Mouse (Mus musculus): ENCODE results near the gene Zfp422. TPM values are rescaled to one million over a fixed set of nuclear protein-coding genes. Genes with fewer than 3 reads are reported as not detected.

Zfp422 gene
- total and polyA plus RNA-seq, 3 experiments = 13.1 to 19.2 (median 14.8) TPM

DNA sequence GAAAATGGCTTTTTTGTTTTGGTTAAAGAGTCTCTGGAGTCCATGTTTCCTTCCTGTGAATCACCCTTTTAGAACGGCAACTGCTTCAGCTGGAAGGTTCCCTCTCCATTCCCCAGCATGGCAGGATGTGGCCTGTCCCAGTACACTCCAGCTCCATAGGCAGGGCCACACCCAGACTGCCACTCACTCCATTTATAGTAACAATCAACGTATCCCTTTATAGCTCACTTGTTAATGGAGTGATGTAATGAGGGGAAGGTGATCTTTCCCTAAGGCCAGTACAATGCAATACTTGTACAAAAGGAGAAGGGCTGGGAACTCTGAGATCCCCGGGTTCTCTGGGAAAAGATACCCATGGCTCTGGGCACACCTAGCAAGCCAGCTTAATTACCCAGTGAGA, 15.5 kb upstream of the Zfp422 start:
- intact Hi-C loops (cut with DNase I) = loop anchor here (1.0 to 5.0 kb wide), 2 partner anchors 9 to 1412 kb away; no protein-coding TSS in a partner anchor
- Histone ChIP-seq H3K27me3 (ENCODE audit: control insufficient read depth, insufficient read depth, low read length) (no peaks in the 10 kb centered on the region), H3K4me3 (no peak overlapping the region), H3K36me3 (ENCODE audit: control insufficient read depth, insufficient read depth, low read length) (peaks cover 5% of the 10 kb centered on the region), H3K9ac (ENCODE audit: low read depth, low read length) (no peak overlapping the region), H3K27ac (peak overlapping the region; percentile 88), H3K79me2 (replicated peaks; ENCODE audit: control insufficient read depth, insufficient read depth, low read length) (no peaks in the 10 kb centered on the region), H3K4me1 (ENCODE audit: control insufficient read depth, insufficient read depth, low read length) (peaks cover 26% of the 10 kb centered on the region)
- DNase-seq = peak; percentile 44 to 63
- WGBS = 17% methylated on average over 3 of the region's 3 CpGs
- peak; percentile 51 for TF ChIP-seq POLR2A (IDR thresholded peaks at IDR 0.05; ENCODE audit: insufficient read depth, low read depth, low read length)
- TF ChIP-seq CTCF (IDR thresholded peaks at IDR 0.05) = no peak
- peak; percentile 87 for TF ChIP-seq EP300 (IDR thresholded peaks at IDR 0.05; ENCODE audit: insufficient read depth, low read depth, low read length)

DNA sequence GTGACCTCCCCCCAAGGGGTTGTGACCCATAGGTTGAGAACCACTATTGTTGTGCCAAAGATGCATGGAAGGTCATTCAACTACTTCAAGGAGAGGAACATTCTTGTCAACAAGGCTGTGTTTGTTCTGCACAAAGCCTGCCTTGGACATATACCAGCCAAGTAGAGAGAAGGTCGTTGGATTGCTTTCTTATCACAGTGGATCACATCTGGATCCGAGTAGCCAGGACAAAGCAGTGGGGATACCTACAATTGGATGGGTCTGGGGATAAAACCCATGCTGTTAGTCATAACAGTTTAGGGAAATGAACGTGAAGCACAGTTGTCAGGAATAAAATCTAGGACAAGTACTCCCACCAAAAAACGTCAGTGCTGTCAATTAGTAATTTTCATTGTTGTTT, 15.1 kb upstream of the Zfp422 start:
- intact Hi-C loops (cut with DNase I) = loop anchor here (1.0 to 5.0 kb wide), 2 partner anchors 9 to 1412 kb away; no protein-coding TSS in a partner anchor
- WGBS = 27% methylated on average over 4 of the region's 4 CpGs
- H3K36me3 ChIP-seq (ENCODE audit: control insufficient read depth, insufficient read depth, low read length) = peaks cover 5% of the 10 kb centered on the region
- peaks cover 29% of the 10 kb centered on the region for H3K4me1 ChIP-seq (ENCODE audit: control insufficient read depth, insufficient read depth, low read length)
- DNase-seq = peak in 1 of 2 experiments; percentile 23
- no peaks in the 10 kb centered on the region for H3K27me3 ChIP-seq (ENCODE audit: control insufficient read depth, insufficient read depth, low read length)
- TF ChIP-seq POLR2A (IDR thresholded peaks at IDR 0.05; ENCODE audit: insufficient read depth, low read depth, low read length) = no peak
- TF ChIP-seq EP300 (IDR thresholded peaks at IDR 0.05; ENCODE audit: insufficient read depth, low read depth, low read length) = no peak
- no peak for TF ChIP-seq CTCF (IDR thresholded peaks at IDR 0.05)
- no peak overlapping the region for H3K9ac ChIP-seq (ENCODE audit: low read depth, low read length)
- H3K4me3 ChIP-seq = no peak overlapping the region
- no peaks in the 10 kb centered on the region for H3K79me2 ChIP-seq (replicated peaks; ENCODE audit: control insufficient read depth, insufficient read depth, low read length)
- peak overlapping the region; percentile 88 for H3K27ac ChIP-seq

GRCm38 (mm10) chr6:116642942-116643341, 14.1 kb upstream of the Zfp422 start:
- H3K36me3 ChIP-seq (ENCODE audit: control insufficient read depth, insufficient read depth, low read length) = peaks cover 5% of the 10 kb centered on the region
- no peak overlapping the region for H3K4me3 ChIP-seq
- H3K27me3 ChIP-seq (ENCODE audit: control insufficient read depth, insufficient read depth, low read length) = no peaks in the 10 kb centered on the region
- peaks cover 36% of the 10 kb centered on the region for H3K4me1 ChIP-seq (ENCODE audit: control insufficient read depth, insufficient read depth, low read length)
- DNase-seq = no peak
- intact Hi-C loops (cut with DNase I) = loop anchor here (5.0 kb wide), 1 partner anchor 1411 kb away; no protein-coding TSS in a partner anchor
- TF ChIP-seq POLR2A (IDR thresholded peaks at IDR 0.05; ENCODE audit: insufficient read depth, low read depth, low read length) = no peak
- TF ChIP-seq EP300 (IDR thresholded peaks at IDR 0.05; ENCODE audit: insufficient read depth, low read depth, low read length) = no peak
- no peak for TF ChIP-seq CTCF (IDR thresholded peaks at IDR 0.05)
- H3K79me2 ChIP-seq (replicated peaks; ENCODE audit: control insufficient read depth, insufficient read depth, low read length) = no peaks in the 10 kb centered on the region
- WGBS = 78% methylated on average over 11 of the region's 11 CpGs
- H3K27ac ChIP-seq = peak overlapping the region; percentile 88
- H3K9ac ChIP-seq (ENCODE audit: low read depth, low read length) = no peak overlapping the region

- H3K9ac ChIP-seq (ENCODE audit: low read depth, low read length) = no peak overlapping the region
- H3K36me3 ChIP-seq (ENCODE audit: control insufficient read depth, insufficient read depth, low read length) = peaks cover 17% of the 10 kb centered on the region
- no peaks in the 10 kb centered on the region for H3K27me3 ChIP-seq (ENCODE audit: control insufficient read depth, insufficient read depth, low read length)
- peaks cover 45% of the 10 kb centered on the region for H3K4me1 ChIP-seq (ENCODE audit: control insufficient read depth, insufficient read depth, low read length)
- no peaks in the 10 kb centered on the region for H3K79me2 ChIP-seq (replicated peaks; ENCODE audit: control insufficient read depth, insufficient read depth, low read length)
- H3K4me3 ChIP-seq = no peak overlapping the region
- TF ChIP-seq POLR2A (IDR thresholded peaks at IDR 0.05; ENCODE audit: insufficient read depth, low read depth, low read length) = peak; percentile 52; the same call in 1 of the 2 replicates
- TF ChIP-seq CTCF (IDR thresholded peaks at IDR 0.05) = no peak
- TF ChIP-seq EP300 (IDR thresholded peaks at IDR 0.05; ENCODE audit: insufficient read depth, low read depth, low read length) = peak; percentile 61; the same call in 1 of the 2 replicates
- DNase-seq = no peak
- WGBS = 28% methylated on average over 2 of the region's 2 CpGs
- H3K27ac ChIP-seq = peak overlapping the region; percentile 90
- intact Hi-C loops (cut with DNase I) = loop anchor here (5.0 kb wide), 1 partner anchor 1407 kb away; no protein-coding TSS in a partner anchor
Observed at GRCm38 (mm10) chr6:116639663-116640062, 10.9 kb upstream of the Zfp422 start.

- H3K9ac ChIP-seq (ENCODE audit: low read depth, low read length) = no peak overlapping the region
- H3K4me1 ChIP-seq (ENCODE audit: control insufficient read depth, insufficient read depth, low read length) = peaks cover 42% of the 10 kb centered on the region
- H3K27me3 ChIP-seq (ENCODE audit: control insufficient read depth, insufficient read depth, low read length) = no peaks in the 10 kb centered on the region
- no peaks in the 10 kb centered on the region for H3K79me2 ChIP-seq (replicated peaks; ENCODE audit: control insufficient read depth, insufficient read depth, low read length)
- 68% methylated on average over 2 of the region's 2 CpGs for WGBS
- H3K36me3 ChIP-seq (ENCODE audit: control insufficient read depth, insufficient read depth, low read length) = peaks cover 15% of the 10 kb centered on the region
- no peak overlapping the region for H3K4me3 ChIP-seq
- peak overlapping the region; percentile 90 for H3K27ac ChIP-seq
- intact Hi-C loops (cut with DNase I) = no loop called here
- DNase-seq = no peak
- TF ChIP-seq CTCF (IDR thresholded peaks at IDR 0.05) (no peak), POLR2A (IDR thresholded peaks at IDR 0.05; ENCODE audit: insufficient read depth, low read depth, low read length) (no peak)
Observed at GRCm38 (mm10) chr6:116638871-116639270, 10.1 kb upstream of the Zfp422 start.

- H3K27ac ChIP-seq = peak overlapping the region; percentile 90
- H3K27me3 ChIP-seq (ENCODE audit: control insufficient read depth, insufficient read depth, low read length) = no peaks in the 10 kb centered on the region
- no peak overlapping the region for H3K4me3 ChIP-seq
- TF ChIP-seq EP300 (IDR thresholded peaks at IDR 0.05; ENCODE audit: insufficient read depth, low read depth, low read length) (peak; percentile 65; the same call in 1 of the 2 replicates), CTCF (IDR thresholded peaks at IDR 0.05) (no peak)
- H3K4me1 ChIP-seq (ENCODE audit: control insufficient read depth, insufficient read depth, low read length) = peaks cover 34% of the 10 kb centered on the region
- DNase-seq = peak in 1 of 2 experiments; percentile 72
- no peak overlapping the region for H3K9ac ChIP-seq (ENCODE audit: low read depth, low read length)
- 33% methylated on average over 5 of the region's 5 CpGs for WGBS
- no peaks in the 10 kb centered on the region for H3K79me2 ChIP-seq (replicated peaks; ENCODE audit: control insufficient read depth, insufficient read depth, low read length)
- peaks cover 12% of the 10 kb centered on the region for H3K36me3 ChIP-seq (ENCODE audit: control insufficient read depth, insufficient read depth, low read length)
- intact Hi-C loops (cut with DNase I) = no loop called here
Observed at GRCm38 (mm10) chr6:116637496-116637895, 8.7 kb upstream of the Zfp422 start.

All from heart, adult 2 months (tissue).